Mouse (Mus musculus): ENCODE measurements at regions not wholly inside any gene's neighbourhood (a gene's known extent, or its start where the extent isn't known, plus 50 kb on each side); places are given as distances from the start of the nearest gene placed in this dataset.

- DNase-seq (ENCODE audit: low spot score in 2 of 2): no peak
Observed at GRCm38 (mm10) chr14:106365624-106366118, 259.7 kb downstream of the Trim52 start.

- DNase-seq (ENCODE audit: low spot score in 2 of 2): no peak
Observed at GRCm38 (mm10) chr14:106373451-106373850, 267.5 kb downstream of the Trim52 start.

GRCm38 (mm10) chr14:106379645-106380044, 273.6 kb downstream of the Trim52 start:
- DNase-seq (ENCODE audit: low spot score in 2 of 2): no peak

- DNase-seq (ENCODE audit: low spot score in 2 of 2): no peak
Observed at GRCm38 (mm10) chr14:106387671-106388070, 281.7 kb downstream of the Trim52 start.

- DNase-seq (ENCODE audit: low spot score in 2 of 2): no peak
Observed at GRCm38 (mm10) chr14:106390546-106390945, 284.5 kb downstream of the Trim52 start.

GRCm38 (mm10) chr14:106393978-106394377, 288.0 kb downstream of the Trim52 start:
- no peak for DNase-seq (ENCODE audit: low spot score in 2 of 2)

GRCm38 (mm10) chr14:106412917-106413558, 307.0 kb downstream of the Trim52 start:
- no peak for DNase-seq (ENCODE audit: low spot score in 2 of 2)

- no peak for DNase-seq (ENCODE audit: low spot score in 2 of 2)
Observed at GRCm38 (mm10) chr14:106424714-106425113, 318.7 kb downstream of the Trim52 start.

GRCm38 (mm10) chr14:106428594-106428993, 322.6 kb downstream of the Trim52 start:
- no peak for DNase-seq (ENCODE audit: low spot score in 2 of 2)

- DNase-seq (ENCODE audit: low spot score in 2 of 2): peak; percentile 20 to 59
Observed at GRCm38 (mm10) chr14:106439282-106439681, 333.3 kb downstream of the Trim52 start.

- DNase-seq (ENCODE audit: low spot score in 2 of 2): no peak
Observed at GRCm38 (mm10) chr14:106489074-106489473, 383.1 kb downstream of the Trim52 start.

GRCm38 (mm10) chr14:106491389-106491788, 385.4 kb downstream of the Trim52 start:
- DNase-seq (ENCODE audit: low spot score in 2 of 2): no peak

GRCm38 (mm10) chr14:106500344-106501135, 394.5 kb downstream of the Trim52 start:
- no peak for DNase-seq (ENCODE audit: low spot score in 2 of 2)

- no peak for DNase-seq (ENCODE audit: low spot score in 2 of 2)
Observed at GRCm38 (mm10) chr14:106506921-106507320, 400.9 kb downstream of the Trim52 start.

- no peak for DNase-seq (ENCODE audit: low spot score in 2 of 2)
Observed at GRCm38 (mm10) chr14:106518552-106519358, 412.8 kb downstream of the Trim52 start.

- DNase-seq (ENCODE audit: low spot score in 2 of 2): no peak
Observed at GRCm38 (mm10) chr14:106520808-106521207, 414.8 kb downstream of the Trim52 start.

- DNase-seq (ENCODE audit: low spot score in 2 of 2): no peak
Observed at GRCm38 (mm10) chr14:106550150-106550549, 444.2 kb downstream of the Trim52 start.

GRCm38 (mm10) chr14:106579281-106579680, 473.3 kb downstream of the Trim52 start:
- DNase-seq (ENCODE audit: low spot score in 2 of 2): no peak

GRCm38 (mm10) chr14:106581886-106582285, 475.9 kb downstream of the Trim52 start:
- no peak for DNase-seq (ENCODE audit: low spot score in 2 of 2)

GRCm38 (mm10) chr14:106593352-106593751, 487.4 kb downstream of the Trim52 start:
- DNase-seq (ENCODE audit: low spot score in 2 of 2): no peak

- DNase-seq (ENCODE audit: low spot score in 2 of 2): no peak
Observed at GRCm38 (mm10) chr14:106593980-106594379, 488.0 kb downstream of the Trim52 start.

GRCm38 (mm10) chr14:106607041-106607440, 501.0 kb downstream of the Trim52 start:
- DNase-seq (ENCODE audit: low spot score in 2 of 2): no peak

Data from spleen, postnatal 4 days (tissue).